Mouse (Mus musculus): ENCODE measurements around the gene Abcb9.

- TF ChIP-seq POLR2A (IDR thresholded peaks at IDR 0.05; ENCODE audit: insufficient read depth, low read depth, low read length) = no peak
- no peak for TF ChIP-seq CTCF (IDR thresholded peaks at IDR 0.05)
Measured at GRCm38 (mm10) chr5:124013747-124014146, 81.9 kb downstream of the Abcb9 start.

All from heart, adult 2 months (tissue).